Mouse (Mus musculus) cerebellum, adult 11-12 months (tissue): ENCODE results near the gene Rnf167.

Experiments used
- DNase-seq: peaks from one replicate; pipeline ENCODE4 v3.0.0; 2022

The Rnf167 gene

DNA sequence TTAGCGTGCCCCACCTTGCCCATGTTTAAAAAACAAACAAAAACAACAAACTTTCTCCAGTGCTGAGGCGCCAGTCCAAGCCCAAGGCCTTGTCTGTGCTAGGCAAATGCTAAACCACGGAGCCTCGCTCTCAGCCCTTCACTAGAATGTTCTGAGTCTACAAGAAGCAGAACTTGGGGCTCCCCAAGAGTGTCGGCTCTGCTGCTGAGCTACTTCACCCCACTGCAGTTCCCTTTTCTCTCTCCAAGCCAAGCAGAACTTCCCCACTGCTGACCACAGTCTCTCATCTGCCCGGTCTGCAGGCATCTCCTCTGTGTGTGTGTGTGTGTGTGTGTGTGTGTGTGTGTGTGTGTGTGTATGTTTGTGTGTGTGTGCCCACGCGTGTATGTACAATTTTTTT, 32.9 kb downstream of the Rnf167 start:
- DNase-seq = no peak

DNA sequence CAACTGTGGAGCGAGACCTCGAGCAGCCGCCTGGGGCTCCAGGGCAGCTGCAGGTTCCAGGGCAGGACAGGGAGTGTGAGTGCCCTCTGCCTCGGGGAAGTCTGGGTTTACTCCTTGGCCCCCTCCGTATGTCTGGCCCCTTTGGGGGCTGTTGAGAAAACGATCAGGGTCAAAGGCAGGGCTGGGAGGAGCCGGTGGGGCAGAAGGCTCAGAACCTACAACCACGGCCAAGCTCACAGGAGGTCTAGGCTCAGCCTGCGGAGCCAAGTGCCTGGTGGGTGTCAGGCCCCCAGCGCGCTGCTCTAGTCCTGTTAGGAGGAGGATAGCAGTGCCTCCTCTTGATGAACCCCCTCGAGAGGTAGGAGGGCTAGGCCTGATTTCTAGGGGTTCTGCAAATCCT, 34.1 kb downstream of the Rnf167 start:
- DNase-seq = no peak

DNA sequence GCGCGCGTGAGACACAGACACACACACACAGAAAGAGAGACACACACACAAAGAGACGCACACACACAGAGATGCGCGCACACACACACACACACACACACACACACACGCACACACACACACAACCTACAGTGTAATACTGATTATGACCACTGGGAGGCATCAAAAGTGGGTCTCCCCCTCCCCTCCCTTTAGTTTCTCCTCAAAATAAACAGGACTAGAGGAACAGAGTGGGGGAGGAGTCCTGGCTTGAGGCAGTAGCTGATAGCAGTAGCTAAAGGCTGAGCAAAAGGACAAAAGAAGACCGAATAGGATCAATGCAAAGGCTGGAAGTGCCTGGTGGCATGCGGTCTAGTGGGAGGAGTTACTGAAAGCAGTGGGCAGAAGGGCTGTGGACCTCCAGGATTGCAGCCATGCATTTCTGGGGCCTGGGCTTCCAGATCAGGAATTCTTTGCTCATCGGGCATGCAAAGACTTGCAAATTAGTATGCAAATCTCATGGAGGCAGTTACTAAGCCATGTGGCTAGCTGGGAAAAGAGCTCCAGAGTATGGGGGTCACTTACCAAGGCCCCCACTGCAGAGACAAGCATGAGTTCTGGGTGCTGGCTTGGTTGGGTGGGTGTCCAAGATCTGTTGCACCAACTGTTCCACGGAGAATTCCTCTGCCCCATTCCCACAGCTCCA, 35.0 kb downstream of the Rnf167 start:
- no peak for DNase-seq

DNA sequence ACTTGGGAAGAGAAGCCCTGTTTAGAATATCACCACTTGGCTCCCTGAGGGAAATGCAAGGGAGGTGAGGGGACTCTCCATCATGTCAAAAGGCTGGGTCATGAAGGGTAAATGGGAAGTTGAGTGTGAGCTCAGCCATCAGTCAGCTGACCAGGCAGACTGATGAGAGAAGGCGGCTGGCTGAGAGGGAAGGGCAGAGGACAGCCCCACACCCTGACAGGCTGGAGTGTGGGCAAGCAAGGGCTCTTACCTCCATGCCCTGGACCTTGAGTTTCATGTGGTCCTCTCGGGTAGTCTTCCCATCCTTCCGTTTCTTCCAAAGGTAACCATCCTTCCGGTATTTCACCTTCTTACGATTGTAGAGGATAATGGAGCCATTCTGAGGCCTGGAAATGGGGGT, 36.6 kb downstream of the Rnf167 start:
- no peak for DNase-seq

GRCm38 (mm10) chr11:70686901-70687566, 40.0 kb downstream of the Rnf167 start:
- DNase-seq = peak; percentile 79

DNA sequence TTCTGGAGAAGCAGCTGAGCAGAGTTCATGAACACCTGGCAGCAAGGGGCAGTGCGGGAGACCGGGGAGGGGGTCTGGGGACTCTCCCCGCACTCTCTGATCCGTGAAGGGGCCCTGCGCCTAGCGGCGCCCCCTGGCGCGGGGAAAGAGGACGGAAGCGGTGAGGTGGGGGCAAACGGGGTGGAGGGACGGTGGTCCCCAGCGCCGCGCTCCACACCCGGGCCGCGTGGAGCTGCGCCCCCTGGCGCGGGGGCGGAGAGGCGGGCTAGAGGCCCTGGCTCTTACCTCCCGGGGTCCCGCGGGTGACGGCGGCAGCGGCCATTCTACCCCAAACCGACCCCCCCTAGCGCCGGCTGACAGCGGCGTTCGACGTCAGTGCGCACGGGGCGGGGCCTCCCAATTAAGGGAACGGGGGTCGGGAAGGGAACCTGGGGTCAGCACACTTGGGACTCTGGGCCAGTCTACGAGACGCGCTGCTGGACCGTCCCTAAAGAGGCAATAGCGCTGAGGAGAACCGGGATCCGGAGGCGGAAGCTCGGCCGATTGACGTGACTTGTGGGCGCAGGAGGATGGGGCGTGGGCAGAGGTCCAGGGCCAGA, 40.7 kb downstream of the Rnf167 start, which contains the start of gene Camta2:
Gene Camta2, minus strand, starts transcription at position 505 of the 599 bp plus-strand sequence.
- DNase-seq = peak; percentile 87

GRCm38 (mm10) chr11:70688372-70688771, 41.3 kb downstream of the Rnf167 start:
- DNase-seq = no peak

DNA sequence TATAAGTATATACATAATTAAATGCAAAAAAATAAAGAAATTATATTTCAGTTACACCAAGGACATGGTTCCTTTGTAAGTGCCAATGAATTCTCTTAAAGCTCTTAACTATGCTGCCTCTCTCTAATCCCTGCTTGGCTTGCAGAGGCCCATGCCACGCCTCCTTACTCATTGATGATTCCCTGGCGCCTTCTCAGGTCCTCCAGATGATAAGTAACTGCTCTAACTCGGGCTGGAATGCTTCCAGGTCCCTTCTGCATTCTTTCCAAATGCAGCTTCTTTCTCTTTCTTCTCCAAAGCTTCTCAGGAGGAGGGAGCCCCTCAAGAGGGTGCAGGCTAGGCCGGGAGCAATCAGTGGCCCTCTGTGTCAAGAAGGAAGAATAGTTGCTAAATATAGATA, 42.5 kb downstream of the Rnf167 start:
- DNase-seq = peak; percentile 39

- DNase-seq = no peak
Measured at GRCm38 (mm10) chr11:70693504-70693903, 46.5 kb downstream of the Rnf167 start.

DNA sequence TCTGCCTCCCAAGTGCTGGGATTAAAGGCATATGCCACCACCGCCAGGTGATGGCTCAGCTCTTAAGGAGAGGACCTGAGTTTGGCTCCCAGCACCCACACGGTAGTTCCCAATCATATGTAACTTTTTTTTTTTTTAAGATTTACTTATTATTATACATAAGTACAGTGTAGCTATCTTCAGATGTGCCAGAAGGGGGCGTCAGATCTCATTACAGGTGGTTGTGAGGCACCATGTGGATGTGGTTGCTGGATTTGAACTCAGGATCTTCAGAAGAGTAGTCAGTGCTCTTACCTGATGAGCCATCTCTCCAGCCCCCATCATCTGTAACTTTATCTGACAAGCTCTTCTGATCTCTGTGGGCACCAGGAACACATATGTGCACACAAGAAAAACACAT, 50.3 kb downstream of the Rnf167 start:
- no peak for DNase-seq

- no peak for DNase-seq
Measured at GRCm38 (mm10) chr11:70699051-70699450, 52.0 kb downstream of the Rnf167 start.

DNA sequence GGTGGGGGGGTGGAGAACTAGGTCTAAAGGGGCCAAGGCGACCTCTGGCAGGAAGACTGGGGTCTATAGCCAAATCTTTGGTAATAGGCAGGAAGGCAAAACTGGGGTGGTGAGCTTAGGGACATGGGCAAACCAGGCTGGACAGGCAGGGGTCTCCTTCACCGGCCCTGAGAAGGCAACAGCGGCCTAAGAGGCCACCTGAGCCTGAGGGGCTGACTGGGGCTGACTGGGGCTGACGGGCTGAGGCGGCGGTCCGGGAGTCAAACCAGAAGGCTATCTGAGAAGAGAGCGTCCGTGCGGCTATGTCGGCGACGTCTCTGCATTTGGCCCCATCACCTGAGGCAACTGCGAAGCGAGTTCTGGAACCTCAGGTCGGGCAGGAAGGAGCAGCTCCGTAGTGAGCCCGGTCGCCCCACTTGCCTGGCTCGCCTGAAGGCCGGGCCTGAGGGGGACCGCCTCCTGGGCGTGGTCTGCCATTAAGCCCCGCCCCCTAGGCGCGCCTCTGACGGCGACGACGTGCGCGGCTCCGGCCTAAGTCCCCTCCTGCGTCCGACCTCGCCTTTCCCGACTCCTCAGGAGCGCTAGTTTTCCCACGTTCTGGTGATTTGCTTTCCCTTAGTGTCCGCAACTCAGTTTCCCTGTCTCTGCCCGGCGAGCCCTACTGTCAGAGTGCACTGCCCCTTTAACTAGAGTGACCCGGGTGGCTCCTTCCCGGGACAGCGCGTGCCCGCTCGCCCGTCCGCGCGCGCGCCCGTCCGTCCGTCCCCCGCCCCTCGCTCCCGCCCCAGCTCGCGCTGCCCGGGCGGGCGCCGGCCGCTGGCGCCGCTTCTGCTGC, 52.9 kb downstream of the Rnf167 start, which contains the start of the genes Inca1 and Kif1c:
Gene Inca1, minus strand, starts transcription at position 434 of the 835 bp plus-strand sequence.
Gene Kif1c, plus strand, starts transcription at position 827 of the 835 bp plus-strand sequence.
- peak; percentile 94 for DNase-seq

DNA sequence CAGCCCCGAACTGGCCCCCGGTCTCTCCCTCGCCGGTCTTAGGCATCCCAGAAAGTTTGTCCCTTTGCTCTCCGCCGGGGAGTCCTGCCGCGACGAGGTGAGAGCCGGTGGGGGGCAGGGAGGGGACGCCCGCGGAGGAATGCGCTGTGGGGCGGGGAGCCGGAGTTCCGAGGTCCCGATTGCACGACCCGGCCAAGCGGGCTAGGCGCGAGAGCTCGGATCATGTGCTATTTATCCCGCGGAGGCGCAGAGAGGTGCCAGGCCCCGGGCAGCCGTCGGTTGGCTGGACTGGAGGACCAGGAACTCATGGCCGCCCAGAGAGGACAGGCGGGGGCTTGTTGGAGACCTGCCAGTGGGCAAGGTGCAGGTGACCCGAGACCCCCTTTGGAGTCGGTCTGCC, 53.6 kb downstream of the Rnf167 start:
- peak; percentile 82 for DNase-seq
